Mouse (Mus musculus): ENCODE results near the gene Hsd17b11. TPM values are rescaled to one million over a fixed set of nuclear protein-coding genes. Genes with fewer than 3 reads are reported as not detected.

The Hsd17b11 gene
- polyA plus RNA-seq, 1 experiment from 2014 or later = 48.7 TPM

DNA sequence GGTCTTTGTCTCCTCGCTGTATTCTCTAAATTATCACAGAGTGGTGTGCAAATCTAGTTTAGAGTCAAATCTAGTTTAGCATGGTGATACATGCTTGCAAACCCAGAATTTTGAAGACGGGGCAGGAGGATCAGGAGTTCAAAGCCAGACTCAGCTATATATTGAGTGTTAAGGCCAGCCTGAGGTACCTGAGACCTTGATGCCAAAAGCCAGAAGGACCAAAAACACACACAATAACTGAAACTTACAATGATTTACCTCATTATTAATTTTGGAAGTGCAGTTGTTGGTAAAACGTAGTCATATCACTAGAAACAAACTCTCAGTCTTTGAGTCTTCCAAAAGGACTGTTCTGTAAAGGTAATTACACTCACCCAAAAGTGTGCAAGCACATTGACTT is 12.3 kb downstream of the Hsd17b11 start:
- Histone ChIP-seq H3K9ac (ENCODE audit: low read depth, low read length) (no peak overlapping the region), H3K4me3 (ENCODE audit: low read depth, low read length) (no peak overlapping the region), H3K4me2 (replicated peaks; ENCODE audit: low read depth) (no peak overlapping the region), H3K36me3 (ENCODE audit: control insufficient read depth, insufficient read depth) (peaks cover 43% of the 10 kb centered on the region), H3K9me3 (ENCODE audit: control insufficient read depth) (no peaks in the 10 kb centered on the region), H3K27ac (ENCODE audit: low read depth, low read length) (no peak overlapping the region), H3K4me1 (replicated peaks; ENCODE audit: control insufficient read depth, insufficient read depth, low read length) (0 out of 2 replicates have a peak, but pooled peaks cover 3% of the 10 kb centered on the region), H3K27me3 (replicated peaks; ENCODE audit: control insufficient read depth, insufficient read depth, low read length) (no peaks in the 10 kb centered on the region)
- ATAC-seq = no peak
- WGBS = 95% methylated on average over 3 of the region's 3 CpGs
- no peak for TF ChIP-seq CTCF (IDR thresholded peaks at IDR 0.05; ENCODE audit: low read depth)

DNA sequence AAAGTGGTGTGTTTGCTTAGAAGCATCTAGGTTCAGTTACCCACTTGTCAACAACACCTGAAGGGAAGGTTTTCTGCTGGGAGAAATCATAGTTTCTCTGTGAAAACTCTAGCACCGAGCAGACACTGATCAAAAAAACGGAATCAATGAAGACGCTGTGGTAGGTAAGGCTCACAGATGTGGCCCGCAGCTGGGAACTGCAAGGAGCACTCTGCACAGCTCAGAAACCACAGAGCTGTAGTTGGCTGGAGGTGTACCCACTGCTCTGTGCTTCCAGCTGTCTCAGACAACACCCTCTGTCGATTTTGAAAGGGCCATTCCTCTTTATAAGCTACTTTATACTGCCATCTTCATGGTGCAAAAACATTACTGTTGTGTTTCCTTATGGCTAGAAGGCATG is 13.9 kb downstream of the Hsd17b11 start:
- 75% methylated on average over 5 of the region's 5 CpGs for WGBS
- TF ChIP-seq CTCF (IDR thresholded peaks at IDR 0.05; ENCODE audit: low read depth) = no peak
- ATAC-seq = no peak
- Histone ChIP-seq H3K9ac (ENCODE audit: low read depth, low read length) (no peak overlapping the region), H3K4me1 (replicated peaks; ENCODE audit: control insufficient read depth, insufficient read depth, low read length) (0 out of 2 replicates have a peak, but pooled peaks cover 3% of the 10 kb centered on the region), H3K4me3 (ENCODE audit: low read depth, low read length) (no peak overlapping the region), H3K4me2 (replicated peaks; ENCODE audit: low read depth) (no peak overlapping the region), H3K9me3 (ENCODE audit: control insufficient read depth) (no peaks in the 10 kb centered on the region), H3K36me3 (ENCODE audit: control insufficient read depth, insufficient read depth) (peaks cover 55% of the 10 kb centered on the region), H3K27me3 (replicated peaks; ENCODE audit: control insufficient read depth, insufficient read depth, low read length) (no peaks in the 10 kb centered on the region), H3K27ac (ENCODE audit: low read depth, low read length) (no peak overlapping the region)

DNA sequence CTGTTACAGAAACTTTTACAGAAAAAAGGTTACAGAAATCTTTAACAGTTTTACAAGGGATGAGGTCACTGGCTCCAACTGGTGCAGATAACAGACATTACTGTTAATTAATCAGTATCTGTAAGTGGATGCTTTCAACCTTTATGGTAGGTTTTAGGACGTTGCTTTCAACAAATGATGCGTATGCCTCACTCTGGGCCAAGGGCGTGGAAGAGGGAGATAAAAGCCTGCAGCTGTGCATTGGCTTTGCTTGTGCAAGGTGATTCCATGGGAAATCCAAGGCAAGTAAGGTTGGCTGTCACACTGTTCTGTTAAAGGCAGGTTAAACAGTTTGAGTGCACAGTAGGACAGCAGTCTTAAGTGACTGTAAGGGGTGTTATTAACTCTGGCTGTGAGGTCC is 14.9 kb downstream of the Hsd17b11 start:
- no peak overlapping the region for H3K27ac ChIP-seq (ENCODE audit: low read depth, low read length)
- no peaks in the 10 kb centered on the region for H3K27me3 ChIP-seq (replicated peaks; ENCODE audit: control insufficient read depth, insufficient read depth, low read length)

DNA sequence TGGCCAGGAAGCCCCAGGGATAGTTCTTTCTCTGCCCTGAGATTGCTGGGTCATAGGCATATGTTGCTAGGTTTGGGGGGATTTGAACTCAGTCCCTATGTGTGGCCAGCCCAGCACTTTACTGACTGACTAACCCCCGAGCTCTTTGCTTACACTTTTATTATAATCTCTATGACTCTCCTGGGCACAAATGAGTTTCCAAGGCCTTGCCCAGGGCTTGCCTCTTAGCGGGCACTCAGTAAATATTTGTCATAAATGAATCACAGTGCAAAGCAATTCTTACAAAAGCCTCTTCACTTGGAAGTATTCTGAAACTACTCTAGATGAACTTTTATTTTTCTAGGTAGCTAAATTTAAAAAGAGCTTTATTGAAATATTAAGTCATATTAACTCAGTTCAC is 17.8 kb downstream of the Hsd17b11 start:
- H3K4me3 ChIP-seq (ENCODE audit: low read depth, low read length) = no peak overlapping the region
- H3K4me2 ChIP-seq (replicated peaks; ENCODE audit: low read depth) = no peak overlapping the region
- no peak overlapping the region for H3K9ac ChIP-seq (ENCODE audit: low read depth, low read length)
- WGBS = 72% methylated on average over 2 of the region's 2 CpGs
- H3K4me1 ChIP-seq (replicated peaks; ENCODE audit: control insufficient read depth, insufficient read depth, low read length) = no peaks in the 10 kb centered on the region
- peaks cover 64% of the 10 kb centered on the region for H3K36me3 ChIP-seq (ENCODE audit: control insufficient read depth, insufficient read depth)
- no peak for TF ChIP-seq CTCF (IDR thresholded peaks at IDR 0.05; ENCODE audit: low read depth)
- no peaks in the 10 kb centered on the region for H3K9me3 ChIP-seq (ENCODE audit: control insufficient read depth)
- no peaks in the 10 kb centered on the region for H3K27me3 ChIP-seq (replicated peaks; ENCODE audit: control insufficient read depth, insufficient read depth, low read length)
- no peak overlapping the region for H3K27ac ChIP-seq (ENCODE audit: low read depth, low read length)
- ATAC-seq = no peak

More for the DNA sequence above, 14.9 kb downstream of the Hsd17b11 start:
- Histone ChIP-seq H3K4me1 (replicated peaks; ENCODE audit: control insufficient read depth, insufficient read depth, low read length) (0 out of 2 replicates have a peak, but pooled peaks cover 3% of the 10 kb centered on the region), H3K9me3 (ENCODE audit: control insufficient read depth) (no peaks in the 10 kb centered on the region), H3K4me2 (replicated peaks; ENCODE audit: low read depth) (no peak overlapping the region), H3K9ac (ENCODE audit: low read depth, low read length) (no peak overlapping the region), H3K36me3 (ENCODE audit: control insufficient read depth, insufficient read depth) (peaks cover 63% of the 10 kb centered on the region), H3K4me3 (ENCODE audit: low read depth, low read length) (no peak overlapping the region)
- no peak for ATAC-seq
- 49% methylated on average over 3 of the region's 3 CpGs for WGBS
- no peak for TF ChIP-seq CTCF (IDR thresholded peaks at IDR 0.05; ENCODE audit: low read depth)

DNA sequence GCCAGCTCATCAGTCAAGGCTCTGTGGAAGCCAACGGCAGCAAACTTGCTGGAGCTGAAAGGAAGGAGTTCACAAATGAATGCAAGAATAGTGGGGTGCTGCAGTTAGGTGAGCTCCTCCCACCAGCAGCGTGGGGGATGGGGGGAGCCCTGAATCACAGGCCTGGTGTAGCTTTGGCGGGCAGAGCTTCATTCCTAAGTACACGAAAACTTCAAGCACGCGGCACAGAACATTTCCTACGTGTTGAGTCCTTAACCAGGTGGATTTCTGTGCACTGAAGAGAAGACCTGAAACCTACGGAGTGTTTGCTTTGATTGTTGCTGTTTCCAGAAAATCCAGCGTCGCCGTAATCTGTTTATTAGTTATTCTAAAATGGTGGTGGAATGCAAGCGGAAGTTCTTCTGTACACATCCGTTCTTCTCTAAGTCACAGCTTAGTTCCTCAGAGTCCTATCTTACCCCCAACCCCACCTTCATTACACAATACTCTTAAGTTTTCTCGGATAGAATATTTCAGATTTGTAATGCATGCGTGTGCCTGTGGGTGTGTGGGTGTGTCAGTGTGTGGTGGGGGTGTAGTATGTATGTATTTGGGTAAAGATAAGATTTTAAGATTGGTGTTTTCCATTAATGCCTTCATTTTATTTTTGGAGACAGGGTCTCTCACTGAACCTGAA is 18.3 kb downstream of the Hsd17b11 start:
- Histone ChIP-seq H3K4me3 (ENCODE audit: low read depth, low read length) (no peak overlapping the region), H3K9me3 (ENCODE audit: control insufficient read depth) (no peaks in the 10 kb centered on the region), H3K4me1 (replicated peaks; ENCODE audit: control insufficient read depth, insufficient read depth, low read length) (no peaks in the 10 kb centered on the region), H3K27ac (ENCODE audit: low read depth, low read length) (no peak overlapping the region), H3K9ac (ENCODE audit: low read depth, low read length) (no peak overlapping the region), H3K27me3 (replicated peaks; ENCODE audit: control insufficient read depth, insufficient read depth, low read length) (no peaks in the 10 kb centered on the region), H3K36me3 (ENCODE audit: control insufficient read depth, insufficient read depth) (peaks cover 58% of the 10 kb centered on the region), H3K4me2 (replicated peaks; ENCODE audit: low read depth) (no peak overlapping the region)
- 54% methylated on average over 15 of the region's 15 CpGs for WGBS
- ATAC-seq = no peak
- no peak for TF ChIP-seq CTCF (IDR thresholded peaks at IDR 0.05; ENCODE audit: low read depth)

DNA sequence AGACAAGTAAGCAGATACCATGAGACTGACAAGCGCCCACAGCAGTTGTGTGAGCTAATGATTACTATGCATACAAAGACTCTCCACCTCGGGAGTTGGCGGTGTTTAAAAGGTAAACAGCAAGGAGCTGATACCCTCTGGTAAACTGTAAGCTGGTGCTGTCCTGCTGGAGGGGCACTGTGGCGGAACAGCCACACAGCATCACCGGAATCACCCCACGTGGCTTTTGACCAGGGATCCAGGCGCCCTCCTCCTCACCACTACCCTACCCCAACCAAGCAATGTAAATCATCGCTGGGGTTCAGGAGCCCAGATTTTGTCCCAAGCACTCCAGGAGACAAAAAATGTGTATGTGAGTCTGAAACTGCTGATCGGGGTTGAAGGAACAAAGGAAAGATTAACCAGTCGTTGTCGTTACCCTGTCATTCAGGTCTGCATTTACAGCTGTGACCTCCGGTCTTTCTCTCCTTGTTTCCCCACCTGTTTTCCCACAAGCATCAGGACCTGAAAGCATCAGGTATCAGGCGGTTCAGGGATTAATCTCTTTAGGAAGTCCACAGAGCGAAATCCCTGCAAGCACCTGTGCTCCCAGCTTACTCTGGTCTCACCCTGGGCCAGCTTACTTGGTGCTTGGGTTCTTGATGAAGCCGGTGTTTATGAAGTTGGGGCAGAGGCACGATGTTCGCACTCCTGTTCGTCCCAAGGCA is 19.0 kb downstream of the Hsd17b11 start:
- Histone ChIP-seq H3K27me3 (replicated peaks; ENCODE audit: control insufficient read depth, insufficient read depth, low read length) (no peaks in the 10 kb centered on the region), H3K9ac (ENCODE audit: low read depth, low read length) (no peak overlapping the region), H3K36me3 (ENCODE audit: control insufficient read depth, insufficient read depth) (peaks cover 51% of the 10 kb centered on the region), H3K9me3 (ENCODE audit: control insufficient read depth) (no peaks in the 10 kb centered on the region), H3K4me2 (replicated peaks; ENCODE audit: low read depth) (no peak overlapping the region), H3K4me3 (ENCODE audit: low read depth, low read length) (no peak overlapping the region), H3K4me1 (replicated peaks; ENCODE audit: control insufficient read depth, insufficient read depth, low read length) (no peaks in the 10 kb centered on the region), H3K27ac (ENCODE audit: low read depth, low read length) (no peak overlapping the region)
- no peak for ATAC-seq
- TF ChIP-seq CTCF (IDR thresholded peaks at IDR 0.05; ENCODE audit: low read depth) = no peak
- WGBS = 41% methylated on average over 18 of the region's 18 CpGs

Data from intestine, postnatal 0 days (tissue).